Mouse (Mus musculus): ENCODE results near the gene Tars. TPM values are rescaled to one million over a fixed set of nuclear protein-coding genes. Genes with fewer than 3 reads are reported as not detected.
A peak's percentile ranks its signal among the peaks of the same experiment; 100 is the strongest.

Tars gene
- total RNA-seq (2021) = 10 to 100 TPM; 18.4 to 18.5 TPM
- long read RNA-seq, experiment 1, full-length matches to known transcripts = 23 of 28 reads
- long read RNA-seq, experiment 1, partial matches to known transcripts = 2 of 28 reads
- long read RNA-seq, experiment 1, other reads (novel, unspliced or antisense) = 3 of 28 reads
- long read RNA-seq, experiment 2, full-length matches to known transcripts = 15 of 18 reads
- long read RNA-seq, experiment 2, partial matches to known transcripts = 2 of 18 reads
- long read RNA-seq, experiment 2, other reads (novel, unspliced or antisense) = 1 of 18 reads

DNA sequence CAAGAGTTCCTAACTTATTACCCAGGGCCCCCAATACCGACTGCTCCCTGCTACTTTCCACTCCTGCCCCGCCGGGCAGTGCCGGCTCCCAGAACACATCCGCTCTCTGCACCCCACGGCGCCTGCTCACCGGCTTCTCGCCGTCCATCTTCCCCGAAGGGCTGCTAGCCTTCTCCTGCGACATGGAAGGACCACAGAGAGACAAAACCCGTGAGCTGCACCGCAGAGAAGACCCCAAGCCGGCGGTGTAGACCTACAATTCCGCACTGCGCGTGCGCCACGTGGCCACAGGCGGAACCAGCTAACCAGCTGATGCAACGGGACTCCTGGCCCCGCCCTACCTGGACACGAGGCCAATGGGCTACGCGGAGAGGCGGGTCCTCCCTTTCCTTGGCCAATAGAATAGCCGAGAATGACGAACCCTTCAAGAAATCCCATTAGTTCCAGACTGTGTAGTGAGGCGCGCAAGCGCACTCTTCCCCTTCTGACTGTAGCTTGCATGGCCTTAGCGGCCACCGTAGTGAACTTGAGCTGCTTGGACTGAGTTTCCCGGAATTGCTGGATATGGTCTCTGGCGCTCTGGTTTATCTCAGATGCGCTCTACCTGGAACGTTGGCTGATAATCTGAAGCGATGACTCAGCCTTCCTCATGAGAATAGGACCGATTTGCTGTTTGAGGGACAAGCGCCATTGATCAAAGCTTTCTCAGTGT, at the start of gene Tars:
Gene Tars (minus strand): TSS at position 310 of the 712 bp plus-strand sequence.
- peak; percentile 98 to 99 for DNase-seq

DNA sequence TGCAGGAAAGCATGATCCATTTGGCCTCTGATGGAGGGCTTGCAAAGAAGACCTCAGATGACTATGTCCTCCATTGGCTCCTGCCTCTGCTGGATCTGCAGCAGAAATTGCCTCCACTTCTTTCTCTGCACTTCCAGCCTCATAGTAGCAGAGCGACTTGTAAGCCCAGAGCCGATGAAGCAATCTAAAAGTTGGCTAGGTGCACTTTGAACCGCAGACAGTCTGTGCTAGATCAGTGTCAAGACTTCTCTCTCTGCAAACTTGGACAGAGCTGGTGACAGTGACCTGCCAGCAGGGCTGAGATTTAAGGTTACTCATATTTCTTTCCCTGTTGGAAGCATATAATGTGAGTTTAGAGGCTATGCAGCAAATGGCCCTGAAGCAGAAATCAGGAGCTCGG, 37.9 kb upstream of the Tars start:
- DNase-seq = peak; percentile 17 to 24

DNA sequence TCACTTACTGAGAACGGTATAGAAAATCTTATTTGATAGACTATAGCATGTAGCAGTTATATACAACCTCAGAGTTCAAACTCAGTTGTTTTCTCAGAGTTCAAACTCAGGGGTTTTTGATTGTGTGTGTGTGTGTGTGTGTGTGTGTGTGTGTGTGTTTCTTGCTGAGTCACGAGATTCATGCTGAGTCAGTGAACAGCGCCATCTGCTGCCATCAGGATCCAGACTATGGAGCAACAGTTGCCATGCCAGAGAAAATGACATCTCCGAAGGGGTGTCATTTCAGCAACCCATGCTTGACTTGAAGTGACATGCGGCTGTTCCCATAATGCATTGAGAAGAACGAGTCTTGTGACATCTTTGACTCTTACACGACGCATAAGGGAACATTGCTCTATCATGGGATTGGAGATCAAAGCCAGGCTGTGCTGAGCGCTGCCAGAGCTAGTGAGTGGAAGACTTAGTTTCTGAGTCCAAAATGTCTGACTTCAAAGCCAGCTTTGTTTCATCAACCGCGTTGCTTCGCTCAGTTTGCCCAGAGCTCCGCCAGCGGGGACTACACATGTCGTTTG, 37.3 kb upstream of the Tars start:
- peak in 1 of 2 experiments; percentile 44 for DNase-seq

DNA sequence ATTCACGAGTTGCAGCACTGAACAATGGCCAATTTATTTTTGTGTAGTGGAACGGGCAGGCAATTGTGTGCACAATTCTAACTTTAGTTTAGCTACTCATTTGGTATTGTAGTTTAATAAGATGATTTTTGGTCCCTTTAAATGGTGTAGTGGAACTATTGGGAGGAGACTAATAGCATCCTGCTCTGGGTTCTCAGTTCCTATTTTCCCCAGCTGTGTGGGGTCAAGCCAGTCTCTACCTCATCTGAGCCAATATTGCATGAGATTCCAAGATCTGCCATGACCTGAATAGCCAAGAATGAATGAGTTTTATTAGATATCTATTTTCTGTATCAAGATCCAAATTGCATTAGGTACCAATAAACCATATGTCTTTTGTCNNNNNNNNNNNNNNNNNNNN, 27.4 kb upstream of the Tars start:
- no peak for DNase-seq

DNA sequence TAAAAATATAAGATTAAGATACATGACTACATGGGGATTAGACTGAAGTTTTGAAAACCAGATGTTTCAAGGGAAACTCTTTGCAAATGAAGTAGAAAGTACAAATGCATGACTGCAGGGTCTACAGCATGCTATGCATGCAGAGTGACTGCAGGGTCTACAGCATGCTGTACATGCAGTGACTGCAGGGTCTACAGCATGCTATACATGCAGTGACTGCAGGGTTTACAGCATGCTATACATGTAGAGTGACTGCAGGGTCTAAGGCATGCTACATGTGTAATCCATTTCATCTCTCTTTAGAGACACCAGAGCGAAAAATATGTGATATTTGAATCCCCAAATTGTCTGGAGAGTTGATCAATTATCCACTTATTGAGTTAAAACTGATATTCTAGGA, 14.0 kb upstream of the Tars start:
- DNase-seq = no peak

DNA sequence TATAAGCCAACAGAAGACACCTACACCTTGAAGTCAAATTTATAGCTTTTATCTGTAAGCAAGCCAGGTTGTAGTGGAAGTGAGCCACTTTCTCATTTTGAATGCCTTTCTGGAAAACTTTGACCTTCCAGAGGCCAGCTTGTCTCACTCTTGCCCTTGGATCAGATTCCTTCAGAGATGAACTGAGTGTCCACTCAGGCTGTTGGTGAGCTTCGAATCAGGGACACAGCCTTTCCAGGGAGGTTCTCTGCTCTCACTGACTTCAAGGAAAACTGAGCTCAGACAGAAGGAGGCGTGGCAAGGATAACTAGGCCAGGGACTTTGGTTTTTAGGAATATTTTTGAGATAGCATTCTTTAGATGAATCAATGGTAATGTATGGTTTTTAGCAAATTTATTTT, 13.1 kb upstream of the Tars start:
- DNase-seq = no peak

DNA sequence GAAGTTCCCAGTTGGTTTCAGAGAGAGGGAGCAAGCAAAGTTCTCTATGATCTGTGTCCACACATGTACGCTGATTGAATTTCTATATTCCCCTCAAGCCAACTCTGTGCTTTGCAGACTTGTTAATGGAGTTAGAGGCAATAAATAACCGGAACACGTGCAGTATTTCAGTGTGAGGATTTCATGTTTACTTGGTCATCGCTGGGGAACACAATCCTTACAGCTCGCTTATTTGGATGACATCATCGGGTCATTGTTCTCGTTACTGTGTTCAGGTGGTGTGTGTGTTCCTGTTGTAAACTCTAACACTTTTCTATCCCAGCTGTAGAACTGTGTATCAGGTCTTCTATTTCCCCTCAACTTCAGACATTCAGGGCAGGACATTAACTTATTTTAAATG, 12.4 kb upstream of the Tars start:
- no peak for DNase-seq

DNA sequence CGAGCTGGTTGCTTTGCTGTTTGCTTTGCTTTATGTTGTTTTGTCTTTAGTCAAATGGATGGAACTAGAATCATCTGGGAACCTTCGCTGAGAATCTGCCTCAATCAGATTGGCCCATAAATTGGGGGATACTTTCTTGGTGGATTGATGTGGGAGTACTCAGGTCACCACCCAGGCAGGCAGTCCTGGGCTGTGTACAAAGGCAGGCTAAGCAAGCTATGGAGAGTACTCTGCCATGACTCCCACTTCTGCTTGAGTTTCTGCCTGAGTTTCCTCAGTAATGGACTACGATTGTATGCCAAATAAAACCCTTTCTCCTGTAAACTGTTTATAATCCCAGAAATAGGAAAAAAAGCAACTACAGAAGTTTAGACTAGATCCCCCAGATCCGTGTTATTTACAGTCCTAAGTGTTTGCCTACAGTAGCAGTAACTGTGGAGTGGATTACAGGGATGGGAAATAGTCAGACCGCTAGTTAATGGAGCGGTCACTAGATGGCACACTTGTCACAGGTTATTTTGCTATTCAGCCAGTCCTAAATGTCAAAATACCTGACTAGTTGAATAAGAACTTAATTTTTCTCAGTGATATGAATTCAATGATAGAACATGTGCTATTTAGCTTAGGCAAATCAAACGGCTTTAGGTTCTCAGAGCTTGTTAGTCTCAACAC, 8.8 kb upstream of the Tars start:
- DNase-seq = peak in 1 of 2 experiments; percentile 18

DNA sequence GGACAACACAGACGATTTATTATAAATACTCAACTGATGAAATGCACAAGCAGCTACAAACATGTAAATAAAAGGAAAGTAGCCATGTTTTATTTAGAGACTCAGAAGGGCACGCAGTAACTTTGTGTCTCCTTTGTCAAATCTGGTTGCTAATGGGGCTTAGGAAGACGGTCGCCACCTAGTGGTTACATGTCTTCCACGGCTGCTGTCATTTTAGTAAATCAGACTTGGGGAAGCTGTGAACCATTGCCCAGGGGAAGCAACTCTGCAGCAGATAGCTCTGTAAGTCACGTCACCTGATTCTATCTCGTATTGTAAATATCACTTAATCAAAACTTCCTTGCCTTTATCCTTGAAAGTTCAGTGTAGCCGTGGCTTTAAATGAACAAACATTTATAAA, 7.9 kb upstream of the Tars start:
- peak; percentile 60 to 64 for DNase-seq

DNA sequence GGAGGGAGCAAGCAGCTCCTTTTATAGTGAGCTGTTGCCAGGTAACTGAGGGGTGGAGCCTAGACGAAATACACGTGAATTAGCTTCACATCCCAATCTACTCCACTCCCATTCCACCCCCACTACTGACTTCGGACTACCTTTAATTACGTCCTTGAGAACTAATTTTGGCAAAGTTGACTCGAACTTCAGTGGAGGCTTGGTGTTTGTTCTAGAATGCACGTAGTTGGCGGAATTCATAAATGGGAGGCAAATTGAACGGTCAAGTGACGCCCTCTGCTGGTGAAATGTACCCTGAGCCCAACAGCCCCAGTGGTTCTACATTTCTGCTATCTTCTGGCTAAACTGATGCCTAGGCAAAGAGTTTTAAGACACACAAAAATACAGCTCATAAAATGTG, 7.3 kb upstream of the Tars start:
- peak in 1 of 2 experiments; percentile 12 for DNase-seq

DNA sequence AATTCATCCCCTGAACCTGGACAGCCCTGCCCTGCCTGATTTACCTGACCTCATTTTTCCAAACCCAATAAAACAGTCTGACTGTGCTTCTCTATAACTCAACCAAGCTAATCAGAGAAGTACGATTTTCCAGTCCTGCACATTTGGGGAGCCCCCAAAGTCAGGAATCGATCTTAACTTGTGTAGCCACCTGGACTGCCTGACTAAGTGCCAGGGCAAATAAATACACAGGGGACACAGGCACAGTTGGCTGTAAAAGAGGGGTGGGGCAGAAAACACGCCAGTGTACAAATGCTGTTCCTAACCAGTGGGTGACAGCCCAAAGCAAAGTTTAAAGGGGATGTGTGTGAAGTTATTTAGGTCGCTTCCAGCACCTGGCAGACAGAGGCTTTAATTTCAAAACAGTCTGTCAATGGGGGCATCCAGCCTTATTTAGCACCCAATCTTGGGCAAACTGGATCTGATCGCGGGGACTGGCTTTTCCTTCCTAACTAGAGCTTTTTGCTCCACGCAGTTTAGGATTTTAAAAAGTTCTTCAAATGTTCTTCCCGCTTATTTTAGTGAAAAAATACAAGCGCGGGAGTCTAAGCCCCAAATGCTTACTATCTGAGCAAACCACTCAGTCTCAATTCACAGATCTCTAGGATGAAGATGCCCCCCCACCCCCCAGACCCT, 652 bp downstream of the Tars start:
- DNase-seq = peak in 1 of 2 experiments; percentile 7

DNA sequence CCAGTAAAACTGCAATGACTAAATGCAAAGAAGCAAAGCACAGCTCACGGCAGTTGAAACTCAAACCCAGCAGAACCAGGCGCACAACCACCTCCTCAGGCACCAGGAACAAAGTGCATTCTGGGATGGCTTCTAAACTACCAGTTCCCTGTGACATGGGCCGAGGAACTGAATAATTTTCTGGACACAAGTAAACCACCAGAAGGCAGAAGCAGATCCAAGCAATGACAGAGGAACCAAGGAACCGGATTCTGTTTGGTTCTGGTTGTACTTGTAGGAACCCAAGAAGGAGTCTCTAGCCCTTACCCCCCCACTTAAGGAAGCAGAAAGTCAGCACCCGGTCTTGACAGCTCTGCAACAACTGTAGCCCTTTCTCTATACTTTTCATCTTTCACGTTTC, 3.0 kb downstream of the Tars start:
- no peak for DNase-seq

DNA sequence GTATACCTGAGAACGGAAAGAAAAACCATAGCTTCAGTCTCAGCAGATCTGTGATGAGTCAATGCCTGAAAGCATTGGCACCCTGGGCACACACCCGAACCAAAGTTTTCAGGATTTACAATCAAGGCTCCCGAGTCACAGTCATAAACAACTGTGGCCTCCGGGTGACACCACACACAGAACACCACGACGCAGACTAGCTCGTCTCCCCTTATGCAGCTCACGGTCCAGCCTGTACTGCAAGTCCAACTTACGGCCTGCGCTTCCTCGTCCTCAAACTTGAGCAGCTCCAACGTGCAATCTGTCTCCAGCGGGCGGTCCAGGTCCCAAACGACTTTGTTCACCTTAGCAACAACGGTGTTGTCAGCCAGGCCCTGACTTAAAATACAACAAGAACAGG, 6.6 kb downstream of the Tars start:
- no peak for DNase-seq

DNA sequence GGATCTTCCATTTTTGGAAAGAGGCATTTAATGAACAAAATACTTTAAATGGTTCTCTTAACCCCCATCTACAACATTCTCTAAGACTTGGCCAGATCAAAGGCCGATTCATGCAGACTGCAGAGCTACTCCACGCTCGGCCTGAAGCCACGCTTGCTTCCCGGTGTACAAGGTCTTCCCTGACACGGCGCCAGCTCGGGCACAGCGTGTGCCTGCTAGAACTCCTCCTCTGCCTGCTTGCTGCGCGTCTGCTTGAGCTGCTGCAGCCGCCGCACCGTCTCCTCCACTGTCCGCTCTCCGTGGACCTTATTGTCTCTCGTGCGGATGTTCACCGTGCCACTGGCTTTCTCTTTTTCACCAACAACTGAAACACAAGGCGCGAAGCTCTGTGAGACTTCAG, 15.7 kb downstream of the Tars start:
- no peak for DNase-seq

DNA sequence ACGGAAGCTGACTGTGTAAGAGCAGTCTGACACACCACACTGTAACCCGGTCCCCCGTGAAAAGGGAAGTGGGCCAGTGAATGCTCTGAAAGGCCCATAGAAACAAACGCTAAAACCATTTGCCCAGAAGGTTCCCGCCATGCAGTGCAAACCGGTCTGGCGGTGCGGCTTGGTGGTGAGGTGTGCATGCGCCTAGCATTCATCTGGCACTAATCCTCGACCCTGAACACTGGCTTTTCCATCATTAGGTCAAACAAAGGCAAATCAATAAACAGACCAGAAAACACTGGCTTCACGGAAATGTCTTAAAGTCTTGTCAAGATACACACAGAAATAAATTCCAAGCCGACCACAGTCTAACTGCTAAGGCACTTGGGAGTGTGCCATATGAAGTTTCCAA, 16.9 kb downstream of the Tars start:
- DNase-seq = no peak

DNA sequence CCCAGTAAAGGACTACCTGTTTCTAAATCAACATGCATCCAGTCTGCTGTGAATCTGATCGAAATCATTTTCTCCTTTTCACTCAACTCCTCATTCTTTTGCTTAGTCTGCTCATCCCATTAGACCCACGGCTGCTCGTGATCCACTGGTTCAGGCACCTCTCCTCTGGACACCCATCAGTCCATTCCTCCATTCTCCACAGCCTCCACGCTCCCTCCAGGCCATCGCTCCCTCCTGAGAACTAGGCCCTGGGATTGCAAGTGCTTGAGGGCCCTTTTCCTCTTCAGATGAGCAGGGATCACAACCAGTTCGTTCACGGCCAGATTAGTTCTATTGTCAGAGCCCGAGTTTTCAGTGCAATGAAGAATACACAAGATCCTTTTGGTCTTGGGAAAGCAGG, 18.8 kb downstream of the Tars start:
- no peak for DNase-seq

DNA sequence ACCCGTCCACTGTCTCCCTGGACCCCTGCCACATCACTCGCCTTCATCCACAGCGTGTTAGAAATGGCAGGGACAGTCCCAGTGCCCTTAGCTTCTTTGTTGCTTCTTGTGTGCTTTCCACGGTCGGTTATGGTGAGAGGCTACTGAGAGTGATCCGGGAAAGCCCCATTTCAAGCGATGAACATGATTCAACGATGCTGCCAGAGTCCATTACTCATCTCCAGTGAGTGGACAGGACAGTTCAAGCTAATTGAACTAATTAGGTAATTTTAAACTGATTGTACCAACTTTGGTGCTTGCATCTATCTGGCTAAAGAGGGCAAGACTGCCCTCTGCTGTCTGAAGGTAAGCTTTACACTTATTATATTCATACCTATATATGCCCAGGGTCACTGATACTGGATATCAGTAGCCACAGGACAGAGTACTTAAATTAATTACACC, 19.4 kb downstream of the Tars start:
- peak in 1 of 2 experiments; percentile 30 for DNase-seq

DNA sequence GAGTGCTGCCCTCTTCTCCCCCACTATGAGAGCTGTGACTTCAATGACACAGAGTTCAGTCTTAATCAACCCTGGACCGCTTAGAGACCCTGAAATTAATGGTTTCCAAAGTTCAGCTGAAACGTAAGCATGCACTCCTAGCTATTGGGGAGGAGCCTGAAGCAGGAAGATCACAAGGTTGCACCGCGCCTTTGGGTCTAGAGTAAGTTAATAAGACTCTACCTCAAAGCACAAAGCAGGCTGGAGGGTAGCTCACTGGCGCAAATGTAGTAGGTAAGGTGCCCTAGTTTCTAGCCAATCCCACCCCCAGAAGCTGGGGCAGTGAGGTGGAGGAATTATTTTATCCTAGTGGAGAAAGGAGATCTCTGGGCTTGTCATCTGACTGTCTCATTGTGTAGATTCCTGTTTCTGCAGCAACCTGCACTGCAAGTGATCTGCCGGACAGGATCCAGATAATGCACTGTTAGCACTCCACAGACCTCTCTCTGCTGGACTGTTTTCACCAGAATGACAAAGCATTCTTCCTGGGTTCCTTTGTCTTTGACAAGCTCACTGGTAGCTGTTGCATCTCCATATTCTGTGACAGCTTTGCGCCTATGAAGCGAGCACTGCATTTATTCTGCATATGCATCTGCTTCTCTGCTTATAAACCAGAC, 19.9 kb downstream of the Tars start:
- no peak for DNase-seq

DNA sequence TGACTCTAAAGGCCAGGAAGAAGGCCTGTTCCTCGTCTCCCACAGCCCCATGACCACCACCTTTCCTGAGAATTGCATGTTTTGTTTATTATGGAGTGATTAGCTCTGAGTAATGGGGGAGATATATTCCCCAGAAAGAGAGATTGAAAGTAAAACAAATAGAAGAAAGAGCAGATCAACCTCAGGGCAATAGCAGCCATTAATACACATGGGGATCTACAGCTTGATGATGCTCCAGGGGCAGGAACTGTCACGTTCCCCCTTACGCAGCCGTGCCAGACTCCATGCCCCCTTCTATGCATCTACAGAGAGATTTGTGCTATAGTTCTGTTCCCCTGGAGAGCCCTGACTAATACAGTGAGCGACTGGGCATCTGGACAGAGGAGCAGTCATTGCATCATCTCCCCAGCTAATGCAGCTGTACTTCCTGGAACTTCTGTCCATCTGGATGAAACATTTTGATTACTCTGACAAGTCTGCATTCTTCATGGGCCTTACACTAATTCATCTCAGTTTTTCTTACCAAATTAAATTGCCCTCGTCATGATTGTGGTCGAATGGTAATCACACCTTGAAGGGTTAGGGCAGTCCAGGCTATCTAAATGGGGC, 28.9 kb downstream of the Tars start:
- peak in 1 of 2 experiments; percentile 7 for DNase-seq

DNA sequence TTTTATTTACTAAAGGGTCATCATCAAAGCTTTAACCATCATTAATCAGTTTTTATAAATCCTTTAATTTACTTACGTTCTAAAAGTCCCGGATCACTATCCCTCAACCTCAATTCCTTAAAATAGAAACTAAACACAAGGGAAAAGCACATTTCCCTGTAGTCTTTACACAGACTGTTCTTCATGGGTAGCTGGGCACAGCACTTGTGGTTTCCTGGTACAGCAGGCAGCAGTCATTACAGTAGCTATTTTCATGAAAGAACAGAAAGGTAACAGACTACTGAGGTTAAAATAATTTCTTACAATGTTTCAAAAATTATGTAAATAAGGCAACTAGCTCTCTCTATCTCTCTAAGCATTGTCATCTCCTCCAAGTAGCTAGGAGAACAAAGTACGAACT, 29.9 kb downstream of the Tars start:
- DNase-seq = no peak

DNA sequence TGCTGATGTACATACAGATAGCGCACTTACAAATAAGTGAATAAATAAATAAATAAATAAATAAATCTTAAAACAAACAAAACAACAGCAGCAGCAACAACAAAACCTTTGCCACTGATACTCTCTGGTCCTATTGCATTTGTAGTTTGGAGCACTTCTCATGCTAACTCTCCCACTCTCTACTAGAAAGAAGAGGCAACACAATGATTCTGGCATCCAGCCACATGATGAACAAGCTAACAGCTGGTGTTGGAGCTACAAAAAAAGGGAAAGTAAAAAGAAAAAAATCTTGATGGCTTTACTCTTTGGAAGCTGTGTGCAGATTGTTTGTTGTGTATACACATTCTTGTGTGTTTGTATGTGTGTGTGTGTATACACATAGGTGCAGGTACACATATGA, 34.7 kb downstream of the Tars start:
- DNase-seq = no peak
